Mouse (Mus musculus) layer of hippocampus, adult 11-12 months (tissue): ENCODE measurements around the gene Tmem132d.
"Not testable (repeated sequence)": the region's sequence is repeated elsewhere in the genome, so short reads cannot be mapped to it uniquely, and the experiment has no call there.

Experiments
- DNase-seq: peaks from one replicate; pipeline ENCODE4 v3.0.0; 2022; ENCODE audit warnings: low spot score

Tmem132d gene

GRCm38 (mm10) chr5:127775749-127776148, 657.1 kb downstream of the Tmem132d start:
- DNase-seq = no peak

GRCm38 (mm10) chr5:127758576-127758975, 674.3 kb downstream of the Tmem132d start:
- DNase-seq = no peak

DNA sequence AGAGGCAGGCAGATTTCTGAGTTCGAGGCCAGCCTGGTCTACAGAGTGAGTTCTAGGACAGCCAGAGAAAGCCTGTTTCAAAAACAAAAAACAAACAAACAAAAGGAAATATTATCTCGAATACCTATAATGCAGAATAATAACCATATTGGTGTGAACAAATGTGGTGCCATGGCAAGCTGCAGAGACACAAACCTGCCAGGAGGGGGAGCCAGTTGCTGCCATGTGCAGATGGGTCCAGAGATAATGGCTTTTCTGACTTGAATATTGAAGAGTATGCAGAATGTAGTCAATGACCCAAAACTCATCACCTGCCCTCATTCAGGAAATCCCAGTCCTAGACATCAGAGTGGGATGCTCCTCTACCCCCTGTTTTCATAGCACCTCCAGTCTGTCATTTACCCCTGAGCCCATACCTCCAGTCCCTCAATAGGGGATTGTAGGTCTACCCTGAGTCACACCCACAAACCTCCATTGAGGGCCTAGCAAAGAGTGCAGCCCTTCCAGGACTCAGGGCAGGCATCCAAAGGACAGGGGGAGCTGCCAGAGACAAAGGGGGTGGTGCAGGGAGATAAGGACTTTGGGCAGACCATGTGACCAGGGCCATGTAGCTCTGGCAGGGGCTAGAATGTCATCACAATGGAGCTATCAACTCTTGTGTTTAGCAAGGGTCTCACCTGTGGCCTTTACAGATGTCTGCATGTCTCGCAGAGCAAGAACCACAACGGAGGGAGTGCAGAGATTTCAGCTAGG, 676.0 kb downstream of the Tmem132d start:
- DNase-seq = no peak

DNA sequence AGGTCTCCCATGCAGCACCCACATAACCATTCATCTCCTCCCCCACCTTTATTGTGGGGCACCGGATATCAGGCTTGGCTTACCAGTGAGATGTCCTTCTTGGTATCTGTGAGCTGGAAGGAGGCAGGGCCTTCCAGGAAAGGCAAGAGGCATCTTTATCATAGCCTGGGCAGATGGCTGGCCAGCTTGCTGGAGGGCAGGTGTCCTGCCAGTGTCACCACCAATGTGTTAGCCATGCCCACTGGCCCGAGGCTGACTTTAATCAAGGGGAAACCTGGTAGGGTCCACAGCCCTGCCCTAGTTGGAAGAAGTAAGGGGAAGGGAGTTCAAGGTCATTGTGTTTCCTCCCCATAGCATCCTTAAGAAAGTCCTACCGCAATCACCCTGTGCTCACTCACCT, 676.9 kb downstream of the Tmem132d start:
- no peak for DNase-seq

DNA sequence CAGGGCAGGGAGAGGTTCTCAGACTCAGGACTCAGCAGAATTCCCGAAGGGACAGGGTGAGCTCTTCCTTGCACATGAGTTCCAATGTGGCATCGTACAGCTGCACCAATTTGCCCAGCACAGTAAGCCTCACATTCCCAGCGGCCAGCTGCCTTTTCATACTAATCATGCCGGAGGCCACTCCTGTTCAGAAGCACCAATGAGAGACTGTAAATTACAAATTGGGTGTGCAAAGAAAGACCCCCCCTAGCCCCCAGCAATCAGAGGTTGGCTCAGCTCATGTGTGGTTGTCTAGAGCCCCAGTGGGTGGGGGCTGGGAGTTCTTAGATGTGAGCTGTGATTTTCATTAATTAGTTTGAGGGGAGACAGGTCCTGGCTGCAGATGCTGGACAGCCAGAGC, 677.3 kb downstream of the Tmem132d start:
- DNase-seq = no peak

GRCm38 (mm10) chr5:127751262-127751975, 681.5 kb downstream of the Tmem132d start:
- DNase-seq = no peak

DNA sequence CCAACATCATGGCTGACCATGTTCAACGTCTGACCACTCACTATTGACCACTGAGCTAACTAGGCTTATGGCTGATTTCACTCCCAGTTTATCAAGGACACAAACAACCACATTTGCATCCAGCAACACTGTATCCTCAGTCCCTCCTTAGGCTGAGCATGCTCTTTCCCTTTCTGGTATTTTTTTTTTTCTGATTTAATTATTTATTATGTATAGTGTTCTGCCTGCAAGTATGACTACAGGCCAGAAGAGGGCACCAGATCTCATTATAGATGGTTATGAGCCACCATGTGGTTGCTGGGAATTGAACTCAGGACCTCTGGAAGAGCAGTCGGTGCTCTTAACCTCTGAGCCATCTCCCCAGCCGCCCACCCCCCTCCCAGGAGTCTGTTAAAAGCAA, 683.3 kb downstream of the Tmem132d start:
- not testable (repeated sequence) for DNase-seq

DNA sequence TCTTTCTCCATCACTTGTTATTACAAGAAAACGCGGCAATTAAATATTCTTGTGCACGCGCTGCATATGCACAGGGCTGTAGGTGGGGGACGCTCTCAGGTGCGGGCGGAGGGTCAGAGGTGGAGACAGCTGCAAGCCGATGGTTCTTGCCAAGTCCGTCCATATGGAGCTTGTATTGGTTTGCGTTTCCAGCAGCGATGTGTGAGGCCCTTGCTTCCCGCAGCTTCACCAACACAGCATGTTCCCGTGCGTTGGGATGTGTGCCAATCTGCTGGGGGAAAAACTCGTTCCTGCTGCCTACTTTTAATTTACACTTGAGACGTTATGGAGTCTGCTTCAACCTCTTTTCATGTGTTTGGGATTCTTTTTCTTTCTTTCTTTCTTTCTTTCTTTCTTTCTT, 691.5 kb downstream of the Tmem132d start:
- DNase-seq = peak; percentile 55
